Mouse (Mus musculus): Measurements from ENCODE around the gene Morc3. TPM values are rescaled to one million over a fixed set of nuclear protein-coding genes. Genes with fewer than 3 reads are reported as not detected.

Morc3 gene
- polyA plus RNA-seq, 2 experiments: 32.0 to 32.5 TPM

DNA sequence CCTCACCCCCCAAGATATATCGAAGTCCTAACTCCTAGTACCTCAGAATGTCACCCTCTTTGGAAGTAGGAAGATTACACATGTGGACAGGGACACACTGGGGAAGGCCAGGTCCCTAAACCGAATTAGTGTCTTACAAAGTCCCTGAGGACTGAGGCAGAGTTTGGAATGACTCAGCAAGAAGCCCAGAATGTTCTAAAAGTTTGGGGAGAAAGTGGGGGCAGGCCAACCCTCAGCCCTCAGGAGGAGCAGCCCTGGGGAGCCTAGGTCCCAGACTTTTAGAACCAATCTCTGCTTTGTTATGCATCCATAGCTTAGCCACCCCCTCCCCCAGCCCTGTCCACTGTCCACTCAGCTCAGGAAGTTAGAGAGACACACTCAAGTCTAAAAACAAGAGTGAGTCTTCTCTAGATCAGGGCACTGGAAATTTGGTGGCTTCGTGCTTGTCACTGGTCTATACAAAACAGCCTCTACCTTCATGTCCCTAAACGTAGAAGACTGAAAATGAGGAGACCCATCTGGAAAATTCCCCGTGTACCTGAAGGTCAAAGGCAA is 91.0 kb downstream of the Morc3 start:
- H3K27ac ChIP-seq (replicated peaks; ENCODE audit: low read depth, low read length): no peak overlapping the region
- no peak for DNase-seq (ENCODE audit: low spot score)
- no peaks in the 10 kb centered on the region for H3K27me3 ChIP-seq (ENCODE audit: control insufficient read depth, insufficient read depth, low read length)
- no peak for TF ChIP-seq POLR2A (IDR thresholded peaks at IDR 0.05; ENCODE audit: borderline replicate concordance, extremely low read depth, insufficient read depth, insufficient read length)
- no peaks in the 10 kb centered on the region for H3K36me3 ChIP-seq (ENCODE audit: control insufficient read depth, insufficient read depth, low read length)
- no peak for ATAC-seq (ENCODE audit: low FRiP score, low read depth)
- no peaks in the 10 kb centered on the region for H3K4me1 ChIP-seq (ENCODE audit: control insufficient read depth, insufficient read depth, low read length)
- 80% methylated on average over 5 of the region's 5 CpGs for WGBS
- H3K9ac ChIP-seq (ENCODE audit: low read depth, low read length, severe bottlenecking): no peak overlapping the region
- no peak overlapping the region for H3K4me3 ChIP-seq (replicated peaks; ENCODE audit: low read length)
- H3K9me3 ChIP-seq (ENCODE audit: control insufficient read depth, low read length): no peaks in the 10 kb centered on the region
- H3K4me2 ChIP-seq (replicated peaks; ENCODE audit: low read depth, low read length, severe bottlenecking): no peak overlapping the region

GRCm38 (mm10) chr16:93923788-93924187 is 91.9 kb downstream of the Morc3 start:
- Histone ChIP-seq H3K27me3 (ENCODE audit: control insufficient read depth, insufficient read depth, low read length) (no peaks in the 10 kb centered on the region), H3K9me3 (ENCODE audit: control insufficient read depth, low read length) (no peaks in the 10 kb centered on the region), H3K27ac (replicated peaks; ENCODE audit: low read depth, low read length) (no peak overlapping the region), H3K9ac (ENCODE audit: low read depth, low read length, severe bottlenecking) (no peak overlapping the region), H3K4me3 (replicated peaks; ENCODE audit: low read length) (no peak overlapping the region), H3K4me1 (ENCODE audit: control insufficient read depth, insufficient read depth, low read length) (no peaks in the 10 kb centered on the region), H3K4me2 (replicated peaks; ENCODE audit: low read depth, low read length, severe bottlenecking) (no peak overlapping the region), H3K36me3 (ENCODE audit: control insufficient read depth, insufficient read depth, low read length) (no peaks in the 10 kb centered on the region)
- ATAC-seq (ENCODE audit: low FRiP score, low read depth): no peak
- no peak for TF ChIP-seq POLR2A (IDR thresholded peaks at IDR 0.05; ENCODE audit: borderline replicate concordance, extremely low read depth, insufficient read depth, insufficient read length)
- 43% methylated on average over 7 of the region's 7 CpGs for WGBS
- no peak for DNase-seq (ENCODE audit: low spot score)

Other genes starting within 250 kb of the Morc3 start
- 17.1 and 19.9 TPM in 2 replicates for gene Setd4, start 228.1 kb upstream of the Morc3 start, polyA plus RNA-seq (2012; rRNA removed)
- gene Setd4, start 228.1 kb upstream of the Morc3 start, polyA plus RNA-seq (2014; fragmentation: Nextera tagmentation; extraction: Ambion mirVana): 11.7 and 12.9 TPM in 2 replicates
- 121 and 124 TPM in 2 replicates for gene Cbr1, start 226.3 kb upstream of the Morc3 start, polyA plus RNA-seq (2012; rRNA removed)
- gene Cbr1, start 226.3 kb upstream of the Morc3 start, polyA plus RNA-seq (2014; fragmentation: Nextera tagmentation; extraction: Ambion mirVana): 82.9 and 94.5 TPM in 2 replicates
- gene Gm5678, start 204.0 kb upstream of the Morc3 start, polyA plus RNA-seq (2012; rRNA removed): not detected in 2 replicates
- gene Gm5678, start 204.0 kb upstream of the Morc3 start, polyA plus RNA-seq (2014; fragmentation: Nextera tagmentation; extraction: Ambion mirVana): not detected in 2 replicates
- gene Cbr3, start 148.9 kb upstream of the Morc3 start, polyA plus RNA-seq (2012; rRNA removed): 7.8 and 8.1 TPM in 2 replicates
- gene Cbr3, start 148.9 kb upstream of the Morc3 start, polyA plus RNA-seq (2014; fragmentation: Nextera tagmentation; extraction: Ambion mirVana): 9.1 and 11.7 TPM in 2 replicates
- gene Dop1b, start 120.2 kb upstream of the Morc3 start, polyA plus RNA-seq (2012; rRNA removed): 18.9 and 21.3 TPM in 2 replicates
- gene Dop1b, start 120.2 kb upstream of the Morc3 start, polyA plus RNA-seq (2014; fragmentation: Nextera tagmentation; extraction: Ambion mirVana): 13.0 and 13.8 TPM in 2 replicates
- 43.2 and 44.4 TPM in 2 replicates for gene Chaf1b, start 51.8 kb downstream of the Morc3 start, polyA plus RNA-seq (2012; rRNA removed)
- gene Chaf1b, start 51.8 kb downstream of the Morc3 start, polyA plus RNA-seq (2014; fragmentation: Nextera tagmentation; extraction: Ambion mirVana): 66.3 and 73.9 TPM in 2 replicates
- gene Cldn14, start 176.7 kb downstream of the Morc3 start, polyA plus RNA-seq (2012; rRNA removed): not detected in 2 replicates
- gene Cldn14, start 176.7 kb downstream of the Morc3 start, polyA plus RNA-seq (2014; fragmentation: Nextera tagmentation; extraction: Ambion mirVana): not detected in 2 replicates

Data from limb, embryonic 14.5 days (tissue).